Mouse (Mus musculus): ENCODE results near the gene Pex6. TPM values are rescaled to one million over a fixed set of nuclear protein-coding genes. Genes with fewer than 3 reads are reported as not detected.

Gene Pex6
- total RNA-seq, 1 experiment: 17.8 TPM

DNA sequence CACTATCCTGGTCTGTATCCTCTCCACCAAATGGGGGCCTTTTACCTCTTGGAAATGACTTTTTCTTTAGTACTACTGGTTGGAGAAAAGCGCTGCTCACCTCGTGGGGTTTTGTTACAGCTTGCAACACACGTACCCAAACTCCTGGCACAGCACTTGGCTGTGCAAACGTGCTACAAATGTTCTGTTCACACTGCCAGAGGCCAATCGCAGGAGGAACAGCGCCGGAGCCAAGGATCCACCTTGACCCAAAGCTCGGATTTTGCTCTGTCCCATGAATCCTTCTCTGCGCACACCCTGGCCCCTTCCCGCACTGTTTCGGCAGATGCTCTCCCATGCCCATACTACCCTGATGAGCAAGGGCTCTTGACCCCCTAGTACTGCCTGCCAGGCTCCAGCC, 17.2 kb downstream of the Pex6 start:
- Histone ChIP-seq H3K9me3 (ENCODE audit: control insufficient read depth, insufficient read depth, low read depth, low read length) (no peaks in the 10 kb centered on the region), H3K9ac (ENCODE audit: insufficient read depth, low read depth, low read length, poor library complexity, severe bottlenecking) (peak overlapping the region; percentile 8; the same call in 1 of the 2 replicates), H3K4me1 (ENCODE audit: control insufficient read depth in 2 of 2, insufficient read depth in 2 of 2, low read length in 2 of 2, poor library complexity in 1 of 2) (peaks cover 0 to 2% of the 10 kb centered on the region in 2 experiments; a peak in 2 of 4 replicates), H3K27ac (ENCODE audit: insufficient read depth, low read depth, low read length, poor library complexity, severe bottlenecking) (no peak overlapping the region), H3K4me3 (ENCODE audit: insufficient read depth in 1 of 2, low read depth in 1 of 2, low read length in 2 of 2, poor library complexity in 1 of 2, severe bottlenecking in 1 of 2) (peak overlapping the region; percentile 61 to 86), H3K36me3 (ENCODE audit: control insufficient read depth, insufficient read depth, low read length, poor library complexity, severe bottlenecking) (peaks cover 2% of the 10 kb centered on the region; the same call in 1 of the 2 replicates)
- TF ChIP-seq ZC3H11A (IDR thresholded peaks at IDR 0.05; ENCODE audit: borderline replicate concordance, low read depth, low read length) (no peak), MAFK (IDR thresholded peaks at IDR 0.05; ENCODE audit: insufficient read depth, low read depth, low read length) (no peak), ZNF384 (IDR thresholded peaks at IDR 0.05; ENCODE audit: low read depth, low read length) (no peak), HCFC1 (IDR thresholded peaks at IDR 0.05; ENCODE audit: borderline replicate concordance, insufficient read depth, low read length) (no peak), CHD2 (IDR thresholded peaks at IDR 0.05; ENCODE audit: low read depth, low read length) (no peak)
- in situ Hi-C loops (cut with MboI; ENCODE audit: low sequenced_read_pairs in 2 of 2, unreplicated experiment in 2 of 2): no loop called here
- no peak for DNase-seq (ENCODE audit: low read depth, low spot score)

DNA sequence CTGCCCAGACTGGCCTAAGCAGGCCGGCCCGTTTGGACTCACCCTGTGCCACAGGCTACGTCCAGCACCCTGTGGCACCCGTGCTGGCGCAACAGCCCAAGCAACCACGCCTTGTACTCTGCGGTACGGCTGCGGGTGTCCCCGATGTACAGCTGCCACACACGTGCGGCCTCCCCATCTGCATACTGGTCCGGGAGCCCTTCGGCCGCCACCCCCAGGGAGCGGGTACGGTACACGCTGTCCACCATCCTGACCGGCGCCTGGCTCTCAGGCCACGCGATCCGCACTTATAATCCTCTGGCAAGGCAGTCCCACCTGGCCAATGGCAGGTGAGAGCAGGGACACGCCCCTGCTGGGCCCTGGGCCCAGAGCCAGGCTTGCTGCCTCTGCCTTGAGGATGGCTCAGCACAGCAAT, 17.6 kb downstream of the Pex6 start, which contains the start of gene Gnmt:
Gene Gnmt, minus strand, starts transcription at position 265 of the 415 bp plus-strand sequence.
- H3K36me3 ChIP-seq (ENCODE audit: control insufficient read depth, insufficient read depth, low read length, poor library complexity, severe bottlenecking): no peaks in the 10 kb centered on the region; the same call in 1 of the 2 replicates
- TF ChIP-seq ZNF384 (IDR thresholded peaks at IDR 0.05; ENCODE audit: low read depth, low read length) (no peak), HCFC1 (IDR thresholded peaks at IDR 0.05; ENCODE audit: borderline replicate concordance, insufficient read depth, low read length) (no peak), CHD2 (IDR thresholded peaks at IDR 0.05; ENCODE audit: low read depth, low read length) (no peak), MAFK (IDR thresholded peaks at IDR 0.05; ENCODE audit: insufficient read depth, low read depth, low read length) (no peak), ZC3H11A (IDR thresholded peaks at IDR 0.05; ENCODE audit: borderline replicate concordance, low read depth, low read length) (no peak)
- in situ Hi-C loops (cut with MboI; ENCODE audit: low sequenced_read_pairs in 2 of 2, unreplicated experiment in 2 of 2): no loop called here
- H3K4me1 ChIP-seq (ENCODE audit: control insufficient read depth in 2 of 2, insufficient read depth in 2 of 2, low read length in 2 of 2, poor library complexity in 1 of 2): peaks cover 0 to 2% of the 10 kb centered on the region in 2 experiments; a peak in 2 of 4 replicates
- no peak for DNase-seq (ENCODE audit: low read depth, low spot score)
- peak within 1 kb of the TSS; percentile 8 for H3K9ac ChIP-seq (ENCODE audit: insufficient read depth, low read depth, low read length, poor library complexity, severe bottlenecking)
- no peak within 1 kb of the TSS for H3K27ac ChIP-seq (ENCODE audit: insufficient read depth, low read depth, low read length, poor library complexity, severe bottlenecking)
- H3K4me3 ChIP-seq (ENCODE audit: insufficient read depth in 1 of 2, low read depth in 1 of 2, low read length in 2 of 2, poor library complexity in 1 of 2, severe bottlenecking in 1 of 2): peak within 1 kb of the TSS; percentile 61 to 86
- H3K9me3 ChIP-seq (ENCODE audit: control insufficient read depth, insufficient read depth, low read depth, low read length): no peaks in the 10 kb centered on the region

DNA sequence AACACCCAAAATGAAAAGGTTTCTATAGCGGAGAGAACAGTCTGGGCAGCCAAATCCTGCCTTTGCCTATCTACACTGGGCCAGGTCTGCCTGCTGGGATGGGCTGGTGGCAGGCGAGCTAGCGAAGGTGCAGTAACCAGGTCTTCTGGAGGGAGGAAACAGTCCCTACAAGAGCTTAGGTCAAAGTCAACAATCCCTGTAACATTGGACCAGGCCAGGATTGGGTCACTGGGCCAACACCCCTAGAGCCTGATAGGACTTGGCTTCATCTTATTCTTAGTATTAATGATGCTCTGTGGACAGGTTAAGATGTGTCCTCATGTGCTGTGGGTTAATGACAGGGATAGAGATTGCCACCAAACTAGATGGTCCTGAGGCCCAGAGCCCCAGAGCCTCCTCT, 22.8 kb downstream of the Pex6 start:
- peaks cover 4% of the 10 kb centered on the region; the same call in 1 of the 2 replicates for H3K36me3 ChIP-seq (ENCODE audit: control insufficient read depth, insufficient read depth, low read length, poor library complexity, severe bottlenecking)
- in situ Hi-C loops (cut with MboI; ENCODE audit: low sequenced_read_pairs in 2 of 2, unreplicated experiment in 2 of 2): no loop called here
- H3K4me1 ChIP-seq (ENCODE audit: control insufficient read depth in 2 of 2, insufficient read depth in 2 of 2, low read length in 2 of 2, poor library complexity in 1 of 2): peaks cover 2 to 3% of the 10 kb centered on the region in 2 experiments; a peak in 2 of 4 replicates

DNA sequence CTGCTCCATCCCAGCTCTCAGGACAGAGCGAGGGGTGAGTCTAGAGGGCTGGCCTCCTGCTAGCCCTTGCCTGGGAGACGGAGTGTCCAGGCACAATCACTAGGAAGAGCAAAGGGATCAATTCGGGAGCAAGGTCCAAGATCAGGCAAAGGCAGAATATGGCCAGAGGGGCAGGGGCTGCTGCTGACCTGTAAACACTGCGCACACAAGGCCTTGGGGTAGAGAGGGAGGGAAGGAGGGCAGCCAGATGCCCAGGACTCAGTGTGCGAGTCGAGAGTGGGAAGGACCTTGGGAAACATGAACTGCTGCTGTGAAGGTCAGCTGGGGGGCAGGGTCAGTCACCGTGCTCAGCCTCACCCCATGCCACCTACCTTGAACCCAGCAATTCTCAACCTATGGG, 24.0 kb downstream of the Pex6 start:
- TF ChIP-seq HCFC1 (IDR thresholded peaks at IDR 0.05; ENCODE audit: borderline replicate concordance, insufficient read depth, low read length) (no peak), CHD2 (IDR thresholded peaks at IDR 0.05; ENCODE audit: low read depth, low read length) (no peak), ZNF384 (IDR thresholded peaks at IDR 0.05; ENCODE audit: low read depth, low read length) (no peak), ZC3H11A (IDR thresholded peaks at IDR 0.05; ENCODE audit: borderline replicate concordance, low read depth, low read length) (no peak)
- H3K36me3 ChIP-seq (ENCODE audit: control insufficient read depth, insufficient read depth, low read length, poor library complexity, severe bottlenecking): peaks cover 4% of the 10 kb centered on the region; the same call in 1 of the 2 replicates
- no peak overlapping the region for H3K27ac ChIP-seq (ENCODE audit: insufficient read depth, low read depth, low read length, poor library complexity, severe bottlenecking)
- no peak overlapping the region for H3K4me3 ChIP-seq (ENCODE audit: insufficient read depth in 1 of 2, low read depth in 1 of 2, low read length in 2 of 2, poor library complexity in 1 of 2, severe bottlenecking in 1 of 2)
- in situ Hi-C loops (cut with MboI; ENCODE audit: low sequenced_read_pairs in 2 of 2, unreplicated experiment in 2 of 2): no loop called here
- H3K4me1 ChIP-seq (ENCODE audit: control insufficient read depth in 2 of 2, insufficient read depth in 2 of 2, low read length in 2 of 2, poor library complexity in 1 of 2): peaks cover 0 to 3% of the 10 kb centered on the region in 2 experiments; a peak in 1 of 4 replicates
- DNase-seq (ENCODE audit: low read depth, low spot score): no peak
- H3K9me3 ChIP-seq (ENCODE audit: control insufficient read depth, insufficient read depth, low read depth, low read length): no peaks in the 10 kb centered on the region
- no peak overlapping the region for H3K9ac ChIP-seq (ENCODE audit: insufficient read depth, low read depth, low read length, poor library complexity, severe bottlenecking)

More for the DNA sequence above, 22.8 kb downstream of the Pex6 start:
- TF ChIP-seq CHD2 (IDR thresholded peaks at IDR 0.05; ENCODE audit: low read depth, low read length): no peak
- no peak for TF ChIP-seq ZC3H11A (IDR thresholded peaks at IDR 0.05; ENCODE audit: borderline replicate concordance, low read depth, low read length)
- no peak for TF ChIP-seq ZNF384 (IDR thresholded peaks at IDR 0.05; ENCODE audit: low read depth, low read length)
- TF ChIP-seq MAFK (IDR thresholded peaks at IDR 0.05; ENCODE audit: insufficient read depth, low read depth, low read length): no peak
- TF ChIP-seq HCFC1 (IDR thresholded peaks at IDR 0.05; ENCODE audit: borderline replicate concordance, insufficient read depth, low read length): no peak
- Histone ChIP-seq H3K27ac (ENCODE audit: insufficient read depth, low read depth, low read length, poor library complexity, severe bottlenecking) (no peak overlapping the region), H3K9me3 (ENCODE audit: control insufficient read depth, insufficient read depth, low read depth, low read length) (no peaks in the 10 kb centered on the region), H3K9ac (ENCODE audit: insufficient read depth, low read depth, low read length, poor library complexity, severe bottlenecking) (no peak overlapping the region), H3K4me3 (ENCODE audit: insufficient read depth in 1 of 2, low read depth in 1 of 2, low read length in 2 of 2, poor library complexity in 1 of 2, severe bottlenecking in 1 of 2) (no peak overlapping the region)
- no peak for DNase-seq (ENCODE audit: low read depth, low spot score)

Measured in ES-E14 (cell line).